8 mouse cellular contexts compared by ENCODE assay signal in genomic region chr1:36068531-36069120, GRCm38 (mm10). TPM values are rescaled to one million over a fixed set of nuclear protein-coding genes. Genes with fewer than 3 reads are reported as not detected.
DNase-seq lines count a peak whose midpoint lies in the region; ATAC-seq lines count a peak whose summit lies in the region.

No protein-coding gene starts in this region.

- H3K36me3 ChIP-seq in forebrain, embryonic 10.5 days (replicated peaks), result peaks cover 25% of the 10 kb centered on the region
- H3K36me3 ChIP-seq in hindbrain, embryonic 15.5 days, result no peaks in the 10 kb centered on the region
- peaks cover 6% of the 10 kb centered on the region; the same call in 1 of the 2 replicates for H3K36me3 ChIP-seq in limb, embryonic 13.5 days
- H3K36me3 ChIP-seq in midbrain, embryonic 13.5 days, result peaks cover 5% of the 10 kb centered on the region; the same call in 1 of the 2 replicates
- peaks cover 1% of the 10 kb centered on the region; the same call in 1 of the 2 replicates for H3K36me3 ChIP-seq in splenic B cell, adult 2 months (ENCODE audit: control insufficient read depth, insufficient read depth, low read length, poor library complexity, severe bottlenecking)

- peak overlapping the region; percentile 88 for H3K27ac ChIP-seq in forebrain, embryonic 10.5 days
- H3K27ac ChIP-seq in hindbrain, embryonic 15.5 days (replicated peaks), result peak overlapping the region; percentile 87
- H3K27ac ChIP-seq in limb, embryonic 13.5 days, result no peak overlapping the region
- H3K27ac ChIP-seq in midbrain, embryonic 13.5 days, result peak overlapping the region; percentile 82

- H3K27me3 ChIP-seq in forebrain, embryonic 10.5 days (ENCODE audit: poor library complexity, severe bottlenecking), result peaks cover 39% of the 10 kb centered on the region
- no peaks in the 10 kb centered on the region for H3K27me3 ChIP-seq in hindbrain, embryonic 15.5 days
- H3K27me3 ChIP-seq in limb, embryonic 13.5 days, result peaks cover 9% of the 10 kb centered on the region; the same call in 1 of the 2 replicates
- peaks cover 3% of the 10 kb centered on the region; the same call in 1 of the 2 replicates for H3K27me3 ChIP-seq in midbrain, embryonic 13.5 days
- H3K27me3 ChIP-seq in splenic B cell, adult 2 months (ENCODE audit: control insufficient read depth, insufficient read depth, low read length, poor library complexity, severe bottlenecking), result no peaks in the 10 kb centered on the region

- no peaks in the 10 kb centered on the region for H3K9me3 ChIP-seq in forebrain, embryonic 10.5 days
- no peaks in the 10 kb centered on the region for H3K9me3 ChIP-seq in hindbrain, embryonic 15.5 days
- H3K9me3 ChIP-seq in limb, embryonic 13.5 days, result no peaks in the 10 kb centered on the region
- H3K9me3 ChIP-seq in midbrain, embryonic 13.5 days, result no peaks in the 10 kb centered on the region

- ATAC-seq in hindbrain, embryonic 15.5 days (ENCODE audit: low FRiP score, low read depth), result peak; percentile 59
- no peak for ATAC-seq in limb, embryonic 13.5 days (ENCODE audit: low FRiP score, low read depth)
- peak; percentile 5; the same call in 1 of the 2 replicates for ATAC-seq in midbrain, embryonic 13.5 days

- peak overlapping the region; percentile 86 for H3K4me2 ChIP-seq in hindbrain, embryonic 15.5 days
- peak overlapping the region; percentile 99 for H3K4me2 ChIP-seq in limb, embryonic 13.5 days (replicated peaks)
- H3K4me2 ChIP-seq in midbrain, embryonic 13.5 days (replicated peaks), result peak overlapping the region; percentile 73

- under 1% methylated on average over 75 of the region's 76 CpGs for WGBS in forebrain, embryonic 10.5 days
- WGBS in hindbrain, embryonic 15.5 days, result under 1% methylated on average over 65 of the region's 76 CpGs
- WGBS in limb, embryonic 13.5 days, result under 1% methylated on average over 64 of the region's 76 CpGs
- WGBS in midbrain, embryonic 13.5 days, result under 1% methylated on average over 45 of the region's 76 CpGs

- H3K4me3 ChIP-seq in forebrain, embryonic 10.5 days, result peak overlapping the region; percentile 77
- peak overlapping the region; percentile 95 for H3K4me3 ChIP-seq in hindbrain, embryonic 15.5 days
- H3K4me3 ChIP-seq in limb, embryonic 13.5 days, result peak overlapping the region; percentile 79
- H3K4me3 ChIP-seq in midbrain, embryonic 13.5 days (replicated peaks), result peak overlapping the region; percentile 64

- DNase-seq in adrenal gland, postnatal 14 days, result peak; percentile 78
- no peak for DNase-seq in adrenal gland, adult 8-10 months
- DNase-seq in adipocyte (ENCODE audit: low spot score), result peak; percentile 30
- DNase-seq in forebrain, embryonic 10.5 days (ENCODE audit: extremely low spot score, low spot score), result peak; percentile 47
- peak; percentile 67 for DNase-seq in splenic B cell, adult 2 months (ENCODE audit: low read depth, low spot score)

- peak overlapping the region; percentile 84 for H3K9ac ChIP-seq in hindbrain, embryonic 15.5 days
- peak overlapping the region; percentile 87 for H3K9ac ChIP-seq in limb, embryonic 13.5 days
- peak overlapping the region; percentile 79 for H3K9ac ChIP-seq in midbrain, embryonic 13.5 days (replicated peaks)

- peaks cover 85% of the 10 kb centered on the region for H3K4me1 ChIP-seq in forebrain, embryonic 10.5 days
- peaks cover 73% of the 10 kb centered on the region for H3K4me1 ChIP-seq in hindbrain, embryonic 15.5 days (replicated peaks)
- H3K4me1 ChIP-seq in limb, embryonic 13.5 days, result peaks cover 72% of the 10 kb centered on the region
- H3K4me1 ChIP-seq in midbrain, embryonic 13.5 days (replicated peaks), result peaks cover 77% of the 10 kb centered on the region

RNA-seq across cellular contexts. Expression of gene Hs6st1, which starts 0.4 kb away (rescaled TPM):
- 71.6 and 89.0 TPM in 2 replicates for total RNA-seq in adrenal gland, postnatal 14 days (2021)
- total RNA-seq in adrenal gland, adult 8-10 months (2022), result 100 to 1,000 TPM in 2 of 4 experiments, 10 to 100 TPM in 2; 70.2 to 122 (median 96.6) TPM
- 4.2 TPM in 2 replicates for polyA plus RNA-seq in forebrain, embryonic 10.5 days (2016; fragmentation: Nextera tagmentation; extraction: Ambion mirVana)
- polyA plus RNA-seq in hindbrain, embryonic 15.5 days (2015; fragmentation: Nextera tagmentation; extraction: Ambion mirVana), result 31.0 and 31.3 TPM in 2 replicates
- 5.0 and 5.7 TPM in 2 replicates for polyA plus RNA-seq in limb, embryonic 13.5 days (2015; fragmentation: Nextera tagmentation; extraction: Ambion mirVana)
- 10.4 and 11.0 TPM in 2 replicates for polyA plus RNA-seq in midbrain, embryonic 13.5 days (2015; fragmentation: Nextera tagmentation; extraction: Ambion mirVana)
